Mouse (Mus musculus): ENCODE data around the gene Adamts9. TPM values are rescaled to one million over a fixed set of nuclear protein-coding genes. Genes with fewer than 3 reads are reported as not detected.
A peak's percentile ranks its signal among the peaks of the same experiment; 100 is the strongest.

Adamts9 gene
- polyA plus RNA-seq, 1 experiment from 2014 or later: 1.6 TPM

- 0 out of 2 replicates have a peak overlapping the region, but pooled peaks have one; percentile 3 for H3K4me2 ChIP-seq
- H3K4me3 ChIP-seq: no peak overlapping the region
- WGBS: 18% methylated on average over 5 of the region's 5 CpGs
- H3K36me3 ChIP-seq: no peaks in the 10 kb centered on the region
- H3K9ac ChIP-seq: no peak overlapping the region
- no peaks in the 10 kb centered on the region for H3K9me3 ChIP-seq
- H3K27me3 ChIP-seq: no peaks in the 10 kb centered on the region
- peak overlapping the region; percentile 51; the same call in 1 of the 2 replicates for H3K27ac ChIP-seq (replicated peaks)
- H3K4me1 ChIP-seq (replicated peaks): peaks cover 8% of the 10 kb centered on the region
- ATAC-seq (ENCODE audit: low FRiP score, low read depth): peak; percentile 75
Measured at GRCm38 (mm10) chr6:92850250-92850649, 93.0 kb downstream of the Adamts9 start.

GRCm38 (mm10) chr6:92849208-92849607, 94.1 kb downstream of the Adamts9 start:
- Histone ChIP-seq H3K4me2 (no peak overlapping the region), H3K36me3 (no peaks in the 10 kb centered on the region), H3K9me3 (no peaks in the 10 kb centered on the region), H3K9ac (no peak overlapping the region), H3K4me1 (replicated peaks) (peaks cover 8% of the 10 kb centered on the region), H3K27me3 (no peaks in the 10 kb centered on the region), H3K27ac (replicated peaks) (no peak overlapping the region), H3K4me3 (no peak overlapping the region)
- 91% methylated on average over 9 of the region's 9 CpGs for WGBS
- no peak for ATAC-seq (ENCODE audit: low FRiP score, low read depth)

GRCm38 (mm10) chr6:92846614-92847013, 96.7 kb downstream of the Adamts9 start:
- no peak for ATAC-seq (ENCODE audit: low FRiP score, low read depth)

GRCm38 (mm10) chr6:92845898-92846297, 97.4 kb downstream of the Adamts9 start:
- ATAC-seq (ENCODE audit: low FRiP score, low read depth): no peak
- no peak overlapping the region for H3K27ac ChIP-seq (replicated peaks)
- peaks cover 8% of the 10 kb centered on the region for H3K4me1 ChIP-seq (replicated peaks)
- H3K4me2 ChIP-seq: no peak overlapping the region
- no peak overlapping the region for H3K4me3 ChIP-seq
- H3K9ac ChIP-seq: no peak overlapping the region
- H3K27me3 ChIP-seq: no peaks in the 10 kb centered on the region
- H3K36me3 ChIP-seq: no peaks in the 10 kb centered on the region
- WGBS: 84% methylated on average over 8 of the region's 8 CpGs
- H3K9me3 ChIP-seq: no peaks in the 10 kb centered on the region

More at GRCm38 (mm10) chr6:92846614-92847013, 96.7 kb downstream of the Adamts9 start:
- no peaks in the 10 kb centered on the region for H3K9me3 ChIP-seq
- no peaks in the 10 kb centered on the region for H3K36me3 ChIP-seq
- no peak overlapping the region for H3K9ac ChIP-seq
- no peak overlapping the region for H3K27ac ChIP-seq (replicated peaks)
- peaks cover 8% of the 10 kb centered on the region for H3K4me1 ChIP-seq (replicated peaks)
- no peaks in the 10 kb centered on the region for H3K27me3 ChIP-seq
- H3K4me2 ChIP-seq: no peak overlapping the region
- no peak overlapping the region for H3K4me3 ChIP-seq
- 50% methylated on average over 4 of the region's 4 CpGs for WGBS

- Histone ChIP-seq H3K4me3 (no peak overlapping the region), H3K27me3 (no peaks in the 10 kb centered on the region), H3K4me2 (no peak overlapping the region), H3K9me3 (no peaks in the 10 kb centered on the region), H3K4me1 (replicated peaks) (no peaks in the 10 kb centered on the region), H3K36me3 (no peaks in the 10 kb centered on the region), H3K9ac (no peak overlapping the region), H3K27ac (replicated peaks) (no peak overlapping the region)
- 96% methylated on average over 2 of the region's 2 CpGs for WGBS
- ATAC-seq (ENCODE audit: low FRiP score, low read depth): no peak
Measured at GRCm38 (mm10) chr6:92843474-92843873, 99.8 kb downstream of the Adamts9 start.

- Histone ChIP-seq H3K27me3 (no peaks in the 10 kb centered on the region), H3K9me3 (no peaks in the 10 kb centered on the region), H3K36me3 (no peaks in the 10 kb centered on the region), H3K4me3 (no peak overlapping the region), H3K9ac (no peak overlapping the region), H3K27ac (replicated peaks) (no peak overlapping the region), H3K4me1 (replicated peaks) (no peaks in the 10 kb centered on the region), H3K4me2 (no peak overlapping the region)
- no peak for ATAC-seq (ENCODE audit: low FRiP score, low read depth)
- WGBS: 25% methylated on average over 2 of the region's 2 CpGs
Measured at GRCm38 (mm10) chr6:92842000-92842399, 101.3 kb downstream of the Adamts9 start.

- no peaks in the 10 kb centered on the region for H3K4me1 ChIP-seq (replicated peaks)
- H3K9me3 ChIP-seq: no peaks in the 10 kb centered on the region
- H3K36me3 ChIP-seq: no peaks in the 10 kb centered on the region
- H3K4me2 ChIP-seq: no peak overlapping the region
- no peak overlapping the region for H3K27ac ChIP-seq (replicated peaks)
- H3K4me3 ChIP-seq: no peak overlapping the region
- no peak for ATAC-seq (ENCODE audit: low FRiP score, low read depth)
- no peak overlapping the region for H3K9ac ChIP-seq
- 79% methylated on average over 2 of the region's 2 CpGs for WGBS
- H3K27me3 ChIP-seq: no peaks in the 10 kb centered on the region
Measured at GRCm38 (mm10) chr6:92831106-92831505, 112.2 kb downstream of the Adamts9 start.

- WGBS: 93% methylated on average over 2 of the region's 2 CpGs
- ATAC-seq (ENCODE audit: low FRiP score, low read depth): no peak
Measured at GRCm38 (mm10) chr6:92829148-92829547, 114.1 kb downstream of the Adamts9 start.

GRCm38 (mm10) chr6:92827360-92827759, 115.9 kb downstream of the Adamts9 start:
- Histone ChIP-seq H3K4me1 (replicated peaks) (no peaks in the 10 kb centered on the region), H3K27me3 (0 out of 2 replicates have a peak, but pooled peaks cover 3% of the 10 kb centered on the region), H3K9ac (no peak overlapping the region), H3K4me3 (no peak overlapping the region), H3K27ac (replicated peaks) (no peak overlapping the region), H3K36me3 (no peaks in the 10 kb centered on the region), H3K4me2 (no peak overlapping the region), H3K9me3 (no peaks in the 10 kb centered on the region)
- ATAC-seq (ENCODE audit: low FRiP score, low read depth): no peak
- 44% methylated on average over 5 of the region's 5 CpGs for WGBS

More at GRCm38 (mm10) chr6:92829148-92829547, 114.1 kb downstream of the Adamts9 start:
- Histone ChIP-seq H3K36me3 (no peaks in the 10 kb centered on the region), H3K4me3 (no peak overlapping the region), H3K4me1 (replicated peaks) (no peaks in the 10 kb centered on the region), H3K9ac (no peak overlapping the region), H3K9me3 (no peaks in the 10 kb centered on the region), H3K4me2 (no peak overlapping the region), H3K27me3 (no peaks in the 10 kb centered on the region), H3K27ac (replicated peaks) (no peak overlapping the region)

- Histone ChIP-seq H3K4me3 (no peak overlapping the region), H3K27me3 (0 out of 2 replicates have a peak, but pooled peaks cover 3% of the 10 kb centered on the region)
- WGBS: 88% methylated on average over 5 of the region's 5 CpGs
Measured at GRCm38 (mm10) chr6:92826561-92826960, 116.7 kb downstream of the Adamts9 start.

GRCm38 (mm10) chr6:92823991-92824390, 119.3 kb downstream of the Adamts9 start:
- Histone ChIP-seq H3K9ac (no peak overlapping the region), H3K4me2 (no peak overlapping the region), H3K36me3 (no peaks in the 10 kb centered on the region), H3K9me3 (no peaks in the 10 kb centered on the region), H3K4me3 (no peak overlapping the region), H3K27ac (replicated peaks) (no peak overlapping the region), H3K4me1 (replicated peaks) (peaks cover 7% of the 10 kb centered on the region; the same call in 1 of the 2 replicates), H3K27me3 (0 out of 2 replicates have a peak, but pooled peaks cover 4% of the 10 kb centered on the region)
- 75% methylated on average over 7 of the region's 7 CpGs for WGBS
- no peak for ATAC-seq (ENCODE audit: low FRiP score, low read depth)

More at GRCm38 (mm10) chr6:92826561-92826960, 116.7 kb downstream of the Adamts9 start:
- H3K9ac ChIP-seq: no peak overlapping the region
- no peaks in the 10 kb centered on the region for H3K36me3 ChIP-seq
- no peak overlapping the region for H3K4me2 ChIP-seq
- H3K27ac ChIP-seq (replicated peaks): no peak overlapping the region
- no peaks in the 10 kb centered on the region for H3K9me3 ChIP-seq
- no peak for ATAC-seq (ENCODE audit: low FRiP score, low read depth)
- peaks cover 6% of the 10 kb centered on the region; the same call in 1 of the 2 replicates for H3K4me1 ChIP-seq (replicated peaks)

- WGBS: 34% methylated on average over 6 of the region's 6 CpGs
- Histone ChIP-seq H3K9me3 (no peaks in the 10 kb centered on the region), H3K27ac (replicated peaks) (no peak overlapping the region), H3K27me3 (0 out of 2 replicates have a peak, but pooled peaks cover 8% of the 10 kb centered on the region), H3K4me1 (replicated peaks) (peaks cover 7% of the 10 kb centered on the region; the same call in 1 of the 2 replicates), H3K9ac (no peak overlapping the region), H3K4me3 (no peak overlapping the region), H3K4me2 (no peak overlapping the region), H3K36me3 (no peaks in the 10 kb centered on the region)
- no peak for ATAC-seq (ENCODE audit: low FRiP score, low read depth)
Measured at GRCm38 (mm10) chr6:92822006-92822405, 121.3 kb downstream of the Adamts9 start.

- Histone ChIP-seq H3K9me3 (no peaks in the 10 kb centered on the region), H3K27me3 (0 out of 2 replicates have a peak, but pooled peaks cover 8% of the 10 kb centered on the region), H3K27ac (replicated peaks) (no peak overlapping the region), H3K9ac (no peak overlapping the region), H3K4me2 (no peak overlapping the region), H3K36me3 (no peaks in the 10 kb centered on the region), H3K4me1 (replicated peaks) (peaks cover 10% of the 10 kb centered on the region), H3K4me3 (no peak overlapping the region)
- ATAC-seq (ENCODE audit: low FRiP score, low read depth): no peak
- 12% methylated on average over 5 of the region's 5 CpGs for WGBS
Measured at GRCm38 (mm10) chr6:92821606-92822005, 121.7 kb downstream of the Adamts9 start.
